23 mouse cellular contexts compared by ENCODE assay signal in genomic region chr11:84060635-84061034, GRCm38 (mm10). TPM values are rescaled to one million over a fixed set of nuclear protein-coding genes. Genes with fewer than 3 reads are reported as not detected.
DNase-seq lines count a peak whose midpoint lies in the region; ATAC-seq lines count a peak whose summit lies in the region.
"Had no signal": no experiment of that assay in that cellular context is flagged by ENCODE, and none has a peak within 500 bp of the region (broad histone marks: within the 10 kb centered on the region; RNA-seq: fewer than 3 reads in every experiment).

No protein-coding gene starts in this region.

- 0 out of 2 replicates have a peak, but pooled peaks have one; percentile 6 for ATAC-seq in intestine, embryonic 15.5 days
- no peak for ATAC-seq in intestine, embryonic 16.5 days
- no peak for ATAC-seq in midbrain, embryonic 11.5 days (ENCODE audit: low FRiP score)
- ATAC-seq: forebrain, embryonic 14.5 days; forebrain, embryonic 16.5 days had no signal

- WGBS in intestine, embryonic 15.5 days = 63% methylated on average over 6 of the region's 6 CpGs
- WGBS in intestine, embryonic 16.5 days = 66% methylated on average over 6 of the region's 6 CpGs
- 80% methylated on average over 6 of the region's 6 CpGs for WGBS in midbrain, embryonic 11.5 days

- DNase-seq in retina, adult 2 months (ENCODE audit: low read depth, low spot score) = peak; percentile 62
- peak; percentile 60 for DNase-seq in retina, postnatal 1 day
- no peak for DNase-seq in layer of hippocampus, postnatal 10 days (ENCODE audit: low spot score in 2 of 2)
- DNase-seq in midbrain, embryonic 11.5 days (ENCODE audit: low spot score, missing footprints) = no peak
- DNase-seq in cerebellum, adult 11 months = no peak
- DNase-seq: adrenal gland, adult 2 months; adrenal gland, postnatal 10 days; adrenal gland, postnatal 36 days; cerebellum, adult 18-20 months; cerebellum, adult 8-10 months; cerebellum, postnatal 14 days; cerebellum, postnatal 36 days; embryo, embryonic 11 days had no signal

- H3K4me2 ChIP-seq in intestine, embryonic 15.5 days (replicated peaks) = no peak overlapping the region
- no peak overlapping the region for H3K4me2 ChIP-seq in intestine, embryonic 16.5 days (ENCODE audit: low read depth, low read length)
- H3K4me2 ChIP-seq in midbrain, embryonic 11.5 days = no peak overlapping the region
- H3K4me2 ChIP-seq: embryonic facial prominence, embryonic 13.5 days; embryonic facial prominence, embryonic 15.5 days; forebrain, embryonic 12.5 days had no signal

- H3K36me3 ChIP-seq in intestine, embryonic 15.5 days = no peaks in the 10 kb centered on the region
- H3K36me3 ChIP-seq in intestine, embryonic 16.5 days (ENCODE audit: control insufficient read depth, insufficient read depth, low read length) = no peaks in the 10 kb centered on the region
- no peaks in the 10 kb centered on the region for H3K36me3 ChIP-seq in midbrain, embryonic 11.5 days (ENCODE audit: control insufficient read depth, insufficient read depth, low read length)
- H3K36me3 ChIP-seq: embryonic facial prominence, embryonic 13.5 days; embryonic facial prominence, embryonic 15.5 days; forebrain, embryonic 10.5 days; forebrain, embryonic 12.5 days had no signal

- no peaks in the 10 kb centered on the region for H3K27me3 ChIP-seq in intestine, embryonic 15.5 days (replicated peaks)
- H3K27me3 ChIP-seq in intestine, embryonic 16.5 days (replicated peaks; ENCODE audit: control insufficient read depth, insufficient read depth, low read length) = no peaks in the 10 kb centered on the region
- no peaks in the 10 kb centered on the region; the same call in 1 of the 2 replicates for H3K27me3 ChIP-seq in midbrain, embryonic 11.5 days (ENCODE audit: control insufficient read depth, insufficient read depth, low read length)
- H3K27me3 ChIP-seq: embryonic facial prominence, embryonic 13.5 days; embryonic facial prominence, embryonic 15.5 days; forebrain, embryonic 12.5 days had no signal

- H3K4me3 ChIP-seq in intestine, embryonic 15.5 days (replicated peaks) = no peak overlapping the region
- H3K4me3 ChIP-seq in intestine, embryonic 16.5 days (ENCODE audit: low read length) = no peak overlapping the region
- H3K4me3 ChIP-seq in midbrain, embryonic 11.5 days (ENCODE audit: low read depth, low read length) = no peak overlapping the region
- H3K4me3 ChIP-seq: embryonic facial prominence, embryonic 13.5 days; embryonic facial prominence, embryonic 15.5 days; erythroblast, embryonic 14.5 days; forebrain, embryonic 10.5 days; forebrain, embryonic 12.5 days had no signal

- no peak overlapping the region for H3K9ac ChIP-seq in intestine, embryonic 15.5 days
- H3K9ac ChIP-seq in intestine, embryonic 16.5 days (ENCODE audit: low read depth, low read length) = no peak overlapping the region
- no peak overlapping the region for H3K9ac ChIP-seq in midbrain, embryonic 11.5 days (ENCODE audit: low read length)
- H3K9ac ChIP-seq: embryonic facial prominence, embryonic 13.5 days; embryonic facial prominence, embryonic 15.5 days; forebrain, embryonic 12.5 days had no signal

- no peak overlapping the region for H3K27ac ChIP-seq in intestine, embryonic 15.5 days
- peak overlapping the region; percentile 58 for H3K27ac ChIP-seq in intestine, embryonic 16.5 days (ENCODE audit: low read length)
- no peak overlapping the region for H3K27ac ChIP-seq in midbrain, embryonic 11.5 days (ENCODE audit: low read depth, low read length)
- H3K27ac ChIP-seq: embryonic facial prominence, embryonic 13.5 days; embryonic facial prominence, embryonic 15.5 days; forebrain, embryonic 10.5 days; forebrain, embryonic 12.5 days had no signal

- no peaks in the 10 kb centered on the region for H3K9me3 ChIP-seq in intestine, embryonic 15.5 days
- H3K9me3 ChIP-seq in intestine, embryonic 16.5 days (ENCODE audit: control insufficient read depth, low read length) = no peaks in the 10 kb centered on the region
- no peaks in the 10 kb centered on the region for H3K9me3 ChIP-seq in midbrain, embryonic 11.5 days (ENCODE audit: control insufficient read depth, low read length)
- H3K9me3 ChIP-seq: embryonic facial prominence, embryonic 13.5 days; embryonic facial prominence, embryonic 15.5 days; forebrain, embryonic 10.5 days; forebrain, embryonic 12.5 days had no signal

- 0 out of 2 replicates have a peak, but pooled peaks cover 1% of the 10 kb centered on the region for H3K4me1 ChIP-seq in intestine, embryonic 15.5 days (replicated peaks)
- peaks cover 6% of the 10 kb centered on the region for H3K4me1 ChIP-seq in intestine, embryonic 16.5 days (ENCODE audit: control insufficient read depth, insufficient read depth, low read length)
- H3K4me1 ChIP-seq in midbrain, embryonic 11.5 days (ENCODE audit: control insufficient read depth, insufficient read depth, low read length) = no peaks in the 10 kb centered on the region
- H3K4me1 ChIP-seq: embryonic facial prominence, embryonic 15.5 days; forebrain, embryonic 12.5 days had no signal

RNA-seq across cellular contexts. Expression of gene Dusp14, which starts 8.4 kb away (rescaled TPM):
- polyA plus RNA-seq in intestine, embryonic 15.5 days (2015; fragmentation: Nextera tagmentation; extraction: Ambion mirVana) = 15.7 and 16.9 TPM in 2 replicates
- 17.3 and 18.3 TPM in 2 replicates for polyA plus RNA-seq in intestine, embryonic 16.5 days (2015; fragmentation: Nextera tagmentation; extraction: Ambion mirVana)
- total RNA-seq in layer of hippocampus, postnatal 10 days (2021) = 10 to 100 TPM; 15.9 to 17.3 TPM
- 7.2 and 8.8 TPM in 2 replicates for polyA plus RNA-seq in midbrain, embryonic 11.5 days (2014; fragmentation: Nextera tagmentation; extraction: Ambion mirVana)
- total RNA-seq: common myeloid progenitor, adult 5-6 weeks had no signal
- polyA plus RNA-seq: erythroblast, embryonic 14.5 days had no signal

Comparison
In these comparisons a context has a peak if more than half of its experiments do, and no peak if none do; other contexts are left out.
1. DNase-seq: peak in retina, adult 2 months (single experiment) and retina, postnatal 1 day (single experiment); none in layer of hippocampus, postnatal 10 days (0 of 2), midbrain, embryonic 11.5 days (single experiment) and cerebellum, adult 11 months (single experiment).